Mouse (Mus musculus): ENCODE measurements around the gene Anapc5. TPM values are rescaled to one million over a fixed set of nuclear protein-coding genes. Genes with fewer than 3 reads are reported as not detected.

Gene Anapc5
- 41.2 and 69.4 TPM in 2 replicates for polyA plus RNA-seq (2012; ENCODE audit: insufficient read depth, low replicate concordance)

DNA sequence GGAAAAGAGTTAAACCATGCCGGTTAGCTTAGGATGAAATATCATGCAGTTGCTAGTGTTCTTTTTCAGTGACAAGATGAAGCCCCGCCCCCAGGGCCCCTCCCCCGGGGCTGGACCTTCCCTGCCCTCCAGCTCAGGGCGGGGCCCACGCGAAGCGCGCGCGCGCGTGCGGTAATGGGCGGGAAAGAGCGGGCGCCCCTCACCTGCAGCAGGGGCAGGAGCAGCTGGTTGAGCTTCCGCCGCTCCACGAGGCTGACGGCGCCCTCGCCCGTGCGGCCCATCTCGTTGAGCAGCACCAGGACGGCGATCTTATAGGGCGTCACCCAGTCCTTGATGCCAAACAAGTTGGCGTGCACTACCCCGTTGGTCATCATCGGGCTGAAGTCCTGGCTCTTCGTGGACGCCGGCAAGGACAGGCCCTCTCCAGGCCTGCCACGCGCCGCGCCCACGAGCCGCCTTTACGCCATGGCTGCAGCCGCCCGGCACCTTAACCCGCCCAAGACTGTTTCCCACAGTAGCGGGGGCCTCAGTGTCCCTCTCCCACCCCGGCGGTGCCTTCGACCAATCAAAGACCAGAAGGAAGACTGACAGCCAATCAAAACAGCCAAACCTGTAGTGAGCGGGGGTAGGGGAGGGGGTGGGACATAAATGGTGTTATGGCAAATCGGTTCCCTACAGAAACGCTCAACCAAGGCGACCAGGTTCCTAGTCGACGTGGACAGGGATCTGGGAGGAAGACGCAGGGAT lies at the start of gene Anapc5:
TSS of gene Anapc5 (minus strand) at position 563 of the 747 bp plus-strand sequence.
- TF ChIP-seq FLI1 (IDR thresholded peaks at IDR 0.05; ENCODE audit: low read length) (no peak), GATA1 (IDR thresholded peaks at IDR 0.05; ENCODE audit: borderline replicate concordance, low read length) (no peak)
- Histone ChIP-seq H3K4me3 (replicated peaks) (peak within 1 kb of the TSS; percentile 100), H3K4me1 (peaks cover 29% of the 10 kb centered on the region), H3K27me3 (replicated peaks) (no peaks in the 10 kb centered on the region), H3K9me3 (no peaks in the 10 kb centered on the region), H3K36me3 (replicated peaks; ENCODE audit: low read length) (peaks cover 40% of the 10 kb centered on the region)

DNA sequence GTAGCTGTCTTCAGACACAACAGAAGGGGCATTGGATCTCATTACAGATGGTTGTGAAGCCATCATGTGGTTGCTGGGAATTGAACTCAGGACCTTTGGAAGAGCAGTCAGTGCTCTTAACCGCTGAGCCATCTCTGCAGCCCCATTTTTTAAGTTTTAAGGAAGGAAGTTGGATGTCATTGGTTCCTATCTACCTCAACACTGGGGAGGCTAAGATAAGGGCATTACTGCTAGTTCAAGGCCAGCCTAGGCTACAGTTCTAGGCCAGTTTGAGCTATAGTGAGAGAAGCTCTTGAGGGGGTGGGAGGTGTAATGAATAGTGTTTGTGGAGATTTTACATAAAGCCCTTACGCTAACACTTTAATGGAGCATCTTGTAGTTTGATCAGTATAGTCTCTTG lies 41.9 kb upstream of the Anapc5 start:
- no peaks in the 10 kb centered on the region for H3K27me3 ChIP-seq (replicated peaks)
- no peak for TF ChIP-seq GATA1 (IDR thresholded peaks at IDR 0.05; ENCODE audit: borderline replicate concordance, low read length)
- no peak for TF ChIP-seq FLI1 (IDR thresholded peaks at IDR 0.05; ENCODE audit: low read length)
- H3K9me3 ChIP-seq = no peaks in the 10 kb centered on the region
- peaks cover 78% of the 10 kb centered on the region for H3K36me3 ChIP-seq (replicated peaks; ENCODE audit: low read length)
- H3K4me1 ChIP-seq = peaks cover 24% of the 10 kb centered on the region
- no peak overlapping the region for H3K4me3 ChIP-seq (replicated peaks)

DNA sequence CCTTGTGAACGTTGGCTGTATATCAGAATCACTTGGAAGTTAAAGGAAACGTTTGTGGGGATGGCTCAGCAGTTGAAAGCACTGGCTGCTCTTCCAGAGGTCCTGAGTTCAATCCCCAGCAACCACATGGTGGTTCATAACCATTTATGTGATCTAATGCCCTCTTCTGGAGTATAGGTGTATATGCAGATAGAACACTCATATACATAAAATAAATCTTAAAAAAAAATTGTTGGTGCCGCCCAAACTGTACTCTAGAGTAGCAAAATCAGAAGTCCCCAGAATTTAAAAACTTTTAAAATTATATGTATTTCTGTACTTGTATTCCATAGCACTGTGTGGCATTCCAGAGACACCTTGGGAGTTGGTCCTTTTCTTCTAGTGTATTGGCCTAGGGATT lies 34.7 kb upstream of the Anapc5 start:
- TF ChIP-seq GATA1 (IDR thresholded peaks at IDR 0.05; ENCODE audit: borderline replicate concordance, low read length) (no peak), FLI1 (IDR thresholded peaks at IDR 0.05; ENCODE audit: low read length) (no peak)
- Histone ChIP-seq H3K9me3 (no peaks in the 10 kb centered on the region), H3K4me3 (replicated peaks) (no peak overlapping the region), H3K36me3 (replicated peaks; ENCODE audit: low read length) (peaks cover 29% of the 10 kb centered on the region), H3K27me3 (replicated peaks) (no peaks in the 10 kb centered on the region), H3K4me1 (peaks cover 29% of the 10 kb centered on the region)

DNA sequence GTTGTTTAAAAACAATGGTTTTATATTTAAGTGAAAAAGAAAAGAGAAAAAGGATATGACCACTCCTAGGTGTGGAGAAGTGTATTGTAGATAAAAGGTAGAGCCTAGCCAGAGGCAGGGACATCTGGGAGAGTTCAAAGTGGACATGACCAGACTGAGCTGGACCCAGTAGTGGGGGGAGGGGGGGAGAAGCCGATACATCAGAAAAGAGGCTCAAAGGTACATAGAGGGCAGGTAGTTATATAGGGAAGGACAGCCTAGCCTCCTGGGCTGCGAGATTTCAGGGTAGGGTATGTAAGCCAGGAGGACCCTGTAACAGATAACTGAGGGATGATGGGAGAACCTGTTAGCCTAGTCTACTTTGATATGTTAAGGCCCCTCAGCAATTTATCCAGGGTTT lies 31.5 kb upstream of the Anapc5 start:
- H3K36me3 ChIP-seq (replicated peaks; ENCODE audit: low read length) = peaks cover 19% of the 10 kb centered on the region
- H3K4me3 ChIP-seq (replicated peaks) = no peak overlapping the region
- no peaks in the 10 kb centered on the region for H3K27me3 ChIP-seq (replicated peaks)
- TF ChIP-seq GATA1 (IDR thresholded peaks at IDR 0.05; ENCODE audit: borderline replicate concordance, low read length) = no peak
- TF ChIP-seq FLI1 (IDR thresholded peaks at IDR 0.05; ENCODE audit: low read length) = no peak
- peaks cover 44% of the 10 kb centered on the region for H3K4me1 ChIP-seq
- no peaks in the 10 kb centered on the region for H3K9me3 ChIP-seq

DNA sequence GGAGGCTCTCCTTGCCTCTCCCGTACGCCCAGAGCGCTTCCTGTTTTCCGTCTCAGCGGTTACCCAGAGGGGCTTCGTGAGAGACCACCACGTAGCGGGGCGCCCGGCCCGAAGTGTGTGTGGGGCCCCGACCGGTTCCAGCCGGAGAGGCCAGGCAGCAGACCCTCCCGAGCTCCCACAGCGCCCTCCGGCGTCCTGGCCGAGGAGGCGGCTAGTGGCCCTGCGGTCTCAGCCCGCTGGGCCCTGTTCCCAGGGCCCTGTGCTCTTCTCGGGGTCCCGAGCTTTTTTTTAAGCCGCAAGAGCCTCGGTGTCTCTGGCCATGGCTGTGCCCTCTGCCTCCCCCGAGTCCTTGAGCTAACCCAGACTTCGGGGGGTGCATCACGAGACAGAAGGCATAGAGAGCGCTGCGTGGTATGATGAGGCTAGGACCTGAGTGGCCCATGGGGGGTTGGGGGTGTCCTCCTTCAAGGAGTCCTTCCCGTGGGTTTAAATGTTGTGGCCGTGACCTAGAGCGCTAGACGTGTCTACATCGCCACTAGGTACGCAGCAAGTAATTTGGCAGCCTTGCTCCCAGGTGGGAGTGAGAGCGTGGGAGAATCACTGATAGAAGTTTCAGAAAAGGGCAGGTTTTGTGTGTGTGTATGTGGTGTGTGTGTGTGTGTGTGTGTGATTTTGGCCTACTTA lies 29.3 kb upstream of the Anapc5 start:
- TF ChIP-seq FLI1 (IDR thresholded peaks at IDR 0.05; ENCODE audit: low read length) (no peak), GATA1 (IDR thresholded peaks at IDR 0.05; ENCODE audit: borderline replicate concordance, low read length) (no peak)
- no peaks in the 10 kb centered on the region for H3K9me3 ChIP-seq

DNA sequence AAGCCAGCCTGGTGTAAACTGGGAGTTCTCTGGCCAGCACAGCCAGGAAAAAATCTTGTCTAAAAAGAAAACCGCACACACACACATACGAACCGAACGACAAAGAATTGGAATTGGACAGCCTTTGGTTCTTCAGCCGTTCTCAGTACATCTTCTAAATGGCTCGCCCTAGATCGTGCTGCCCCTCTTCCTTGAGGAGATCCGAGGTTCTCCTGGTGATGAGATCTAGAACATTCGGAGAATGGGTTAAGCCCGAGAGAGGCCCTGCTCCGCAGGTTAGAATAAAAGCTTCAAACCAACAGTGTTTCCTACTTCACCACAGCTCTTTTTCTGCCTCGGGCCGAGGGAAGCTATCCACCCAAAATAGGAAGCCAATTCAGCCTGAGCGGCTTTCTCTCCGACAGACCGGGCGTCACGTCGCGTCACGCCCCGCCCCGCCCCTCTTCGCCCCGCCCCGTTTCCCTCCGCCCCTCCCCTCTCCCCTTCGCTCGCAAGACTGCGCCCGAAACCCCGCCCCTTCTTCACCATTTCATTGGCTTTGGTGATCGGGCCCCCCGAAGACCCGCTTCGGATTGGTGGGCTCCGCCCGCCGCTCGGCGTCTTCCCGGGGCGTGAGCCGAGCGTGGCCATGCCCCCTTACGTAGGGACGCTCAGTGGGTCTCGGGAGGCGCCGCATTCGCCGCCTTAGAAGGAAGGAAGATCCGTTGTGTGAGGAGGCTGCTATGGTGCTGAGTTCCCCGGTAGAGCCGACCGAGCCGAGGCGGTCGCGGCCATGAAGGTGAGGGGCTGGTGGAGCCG lies 28.6 kb upstream of the Anapc5 start, which contains the start of gene Rnf34:
TSS of gene Rnf34 (plus strand) at position 528 of the 798 bp plus-strand sequence.
- Histone ChIP-seq H3K4me1 (peaks cover 47% of the 10 kb centered on the region), H3K27me3 (replicated peaks) (no peaks in the 10 kb centered on the region), H3K9me3 (no peaks in the 10 kb centered on the region), H3K36me3 (replicated peaks; ENCODE audit: low read length) (peaks cover 3% of the 10 kb centered on the region), H3K4me3 (replicated peaks) (peak within 1 kb of the TSS; percentile 97)
- no peak for TF ChIP-seq GATA1 (IDR thresholded peaks at IDR 0.05; ENCODE audit: borderline replicate concordance, low read length)
- TF ChIP-seq FLI1 (IDR thresholded peaks at IDR 0.05; ENCODE audit: low read length) = no peak

More for the DNA sequence above, 29.3 kb upstream of the Anapc5 start:
- Histone ChIP-seq H3K4me3 (replicated peaks) (peak overlapping the region; percentile 97), H3K27me3 (replicated peaks) (no peaks in the 10 kb centered on the region), H3K36me3 (replicated peaks; ENCODE audit: low read length) (peaks cover 6% of the 10 kb centered on the region), H3K4me1 (peaks cover 46% of the 10 kb centered on the region)

- H3K36me3 ChIP-seq (replicated peaks; ENCODE audit: low read length) = no peaks in the 10 kb centered on the region
- TF ChIP-seq GATA1 (IDR thresholded peaks at IDR 0.05; ENCODE audit: borderline replicate concordance, low read length) (no peak), FLI1 (IDR thresholded peaks at IDR 0.05; ENCODE audit: low read length) (no peak)
- no peak overlapping the region for H3K4me3 ChIP-seq (replicated peaks)
- H3K27me3 ChIP-seq (replicated peaks) = peaks cover 2% of the 10 kb centered on the region
- no peaks in the 10 kb centered on the region for H3K9me3 ChIP-seq
- H3K4me1 ChIP-seq = peaks cover 28% of the 10 kb centered on the region
Measured at GRCm38 (mm10) chr5:122843799-122844198, 22.7 kb upstream of the Anapc5 start.

DNA sequence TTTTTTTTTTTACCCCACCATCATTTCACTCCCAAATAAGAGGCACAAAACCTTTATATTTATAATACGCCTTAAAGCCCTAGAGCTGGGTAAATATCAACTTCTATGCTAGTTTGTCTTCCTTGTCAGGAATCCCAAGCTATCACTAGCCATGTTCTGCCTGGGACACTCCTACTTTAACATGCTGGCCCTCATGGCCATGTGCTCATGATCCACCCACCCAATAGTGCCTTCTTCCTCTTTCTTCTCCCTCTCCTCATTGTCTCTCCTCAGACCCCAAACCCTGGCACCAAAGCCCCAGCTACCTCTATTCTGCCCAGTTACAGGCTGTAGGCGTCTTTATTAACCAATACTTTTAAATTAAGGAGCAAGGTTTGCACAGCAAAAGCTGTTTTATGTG lies 20.0 kb upstream of the Anapc5 start:
- Histone ChIP-seq H3K27me3 (replicated peaks) (peaks cover 2% of the 10 kb centered on the region), H3K9me3 (peaks cover 3% of the 10 kb centered on the region), H3K36me3 (replicated peaks; ENCODE audit: low read length) (no peaks in the 10 kb centered on the region), H3K4me1 (peaks cover 14% of the 10 kb centered on the region; the same call in 1 of the 2 replicates), H3K4me3 (replicated peaks) (no peak overlapping the region)
- no peak for TF ChIP-seq GATA1 (IDR thresholded peaks at IDR 0.05; ENCODE audit: borderline replicate concordance, low read length)
- TF ChIP-seq FLI1 (IDR thresholded peaks at IDR 0.05; ENCODE audit: low read length) = no peak

DNA sequence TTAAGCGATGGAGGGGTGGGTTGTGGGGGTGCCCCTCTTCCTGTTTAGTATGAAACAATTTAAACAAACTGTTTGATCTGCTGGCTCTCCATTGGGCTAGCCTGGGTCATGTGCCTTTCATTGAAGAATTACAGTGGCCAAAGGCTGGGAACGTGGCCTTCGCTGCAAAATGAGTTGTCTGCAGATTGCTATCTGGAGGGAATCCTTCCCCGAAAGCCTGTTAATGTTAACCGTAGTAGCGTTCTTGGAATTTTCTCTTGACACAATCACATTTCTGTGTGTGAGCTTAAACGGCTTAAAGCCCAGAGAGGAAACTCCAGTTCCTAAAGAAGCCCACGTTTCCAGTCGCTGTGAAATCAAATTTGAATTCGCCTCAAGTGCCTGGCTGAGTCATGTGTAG lies 11.9 kb upstream of the Anapc5 start:
- Histone ChIP-seq H3K9me3 (peaks cover under 1% of the 10 kb centered on the region), H3K27me3 (replicated peaks) (no peaks in the 10 kb centered on the region), H3K36me3 (replicated peaks; ENCODE audit: low read length) (no peaks in the 10 kb centered on the region), H3K4me3 (replicated peaks) (no peak overlapping the region), H3K4me1 (no peaks in the 10 kb centered on the region; the same call in 1 of the 2 replicates)
- no peak for TF ChIP-seq GATA1 (IDR thresholded peaks at IDR 0.05; ENCODE audit: borderline replicate concordance, low read length)
- no peak for TF ChIP-seq FLI1 (IDR thresholded peaks at IDR 0.05; ENCODE audit: low read length)
